Comparison of ENCODE assay signal across 8 mouse cellular contexts in the genomic region with DNA sequence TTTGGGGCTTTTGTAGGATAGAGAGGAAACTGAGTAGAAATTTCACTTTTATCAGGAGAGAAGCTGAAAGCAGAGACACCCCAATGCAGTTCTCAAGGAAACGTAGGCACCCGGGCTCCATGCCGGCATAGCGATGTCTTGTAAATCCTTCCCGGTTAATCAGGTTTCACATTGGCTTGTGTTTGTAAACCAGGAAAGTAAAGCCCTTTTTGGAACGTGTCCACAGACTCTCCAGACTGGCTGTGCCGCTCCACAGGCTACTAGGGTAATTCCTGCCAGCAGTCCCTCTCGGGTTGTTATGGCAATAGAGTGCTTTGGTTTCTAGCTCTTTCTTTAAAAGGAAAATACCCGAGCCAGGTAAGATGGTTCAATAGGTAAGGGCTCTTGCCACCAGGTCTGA. TPM values are rescaled to one million over a fixed set of nuclear protein-coding genes. Genes with fewer than 3 reads are reported as not detected.
DNase-seq lines count a peak whose midpoint lies in the region; ATAC-seq and TF ChIP-seq lines count a peak whose summit lies in the region.

No protein-coding gene starts in this region.

- no peaks in the 10 kb centered on the region for H3K9me3 ChIP-seq in midbrain, embryonic 14.5 days (ENCODE audit: control insufficient read depth, low read length)
- H3K9me3 ChIP-seq in midbrain, embryonic 10.5 days (replicated peaks) = 0 out of 2 replicates have a peak, but pooled peaks cover 2% of the 10 kb centered on the region

- no peak for TF ChIP-seq CTCF in lung, adult 2 months (IDR thresholded peaks at IDR 0.05; ENCODE audit: insufficient read depth, low read length)

- DNase-seq in cerebellum, adult 11 months = no peak
- DNase-seq in midbrain, embryonic 14.5 days = peak; percentile 77
- DNase-seq in midbrain, embryonic 10.5 days (ENCODE audit: low spot score) = no peak
- DNase-seq in gonadal fat pad, adult 2 months (ENCODE audit: low read depth) = peak; percentile 90
- DNase-seq in lung, adult 2 months = peak; percentile 40
- DNase-seq in adipocyte (ENCODE audit: low spot score) = no peak
- no peak for DNase-seq in liver

- WGBS in midbrain, embryonic 14.5 days = 54% methylated on average over 9 of the region's 9 CpGs
- 68% methylated on average over 9 of the region's 9 CpGs for WGBS in midbrain, embryonic 10.5 days
- 23% methylated on average over 9 of the region's 9 CpGs for whole genome bisulfite sequencing in lung, adult 2 months

- no peaks in the 10 kb centered on the region for H3K36me3 ChIP-seq in midbrain, embryonic 14.5 days (ENCODE audit: control insufficient read depth, insufficient read depth, low read length)
- H3K36me3 ChIP-seq in midbrain, embryonic 10.5 days = no peaks in the 10 kb centered on the region

- H3K4me3 ChIP-seq in midbrain, embryonic 14.5 days (replicated peaks; ENCODE audit: low read depth, low read length) = no peak overlapping the region
- no peak overlapping the region for H3K4me3 ChIP-seq in midbrain, embryonic 10.5 days
- peak overlapping the region; percentile 20 for H3K4me3 ChIP-seq in lung, adult 2 months (replicated peaks; ENCODE audit: extremely low read depth, low read depth, low read length)

- no peaks in the 10 kb centered on the region for H3K27me3 ChIP-seq in midbrain, embryonic 14.5 days (ENCODE audit: control insufficient read depth, insufficient read depth, low read length)
- H3K27me3 ChIP-seq in midbrain, embryonic 10.5 days (ENCODE audit: low read depth, poor library complexity, severe bottlenecking) = no peaks in the 10 kb centered on the region

- peak; percentile 47; the same call in 1 of the 2 replicates for ATAC-seq in cerebellum, adult (ENCODE audit: insufficient number of reproducible peaks, low FRiP score, low TSS enrichment)
- no peak for ATAC-seq in midbrain, embryonic 14.5 days (ENCODE audit: low FRiP score, low TSS enrichment)

- H3K9ac ChIP-seq in midbrain, embryonic 14.5 days (replicated peaks; ENCODE audit: low read length) = no peak overlapping the region

- no peak overlapping the region for H3K4me2 ChIP-seq in midbrain, embryonic 14.5 days (ENCODE audit: low read length)

- no peaks in the 10 kb centered on the region for H3K4me1 ChIP-seq in midbrain, embryonic 14.5 days (ENCODE audit: control insufficient read depth, insufficient read depth, low read length)
- peaks cover 11% of the 10 kb centered on the region for H3K4me1 ChIP-seq in midbrain, embryonic 10.5 days
- H3K4me1 ChIP-seq in lung, adult 2 months (ENCODE audit: control insufficient read depth, insufficient read depth, low read length) = peaks cover 11% of the 10 kb centered on the region; the same call in 1 of the 2 replicates

- H3K27ac ChIP-seq in midbrain, embryonic 14.5 days (replicated peaks; ENCODE audit: low read depth, low read length) = no peak overlapping the region
- H3K27ac ChIP-seq in midbrain, embryonic 10.5 days (replicated peaks) = no peak overlapping the region

- no peak for TF ChIP-seq POLR2A in lung, adult 2 months (IDR thresholded peaks at IDR 0.05; ENCODE audit: borderline replicate concordance, extremely low read depth, low read depth, low read length)

RNA-seq across cellular contexts. Expression of gene Nos1ap, which starts 40.6 kb away (rescaled TPM):
- 13.0 and 16.9 TPM in 2 replicates for polyA plus RNA-seq in midbrain, embryonic 14.5 days (2014; fragmentation: Nextera tagmentation; extraction: Ambion mirVana)
- 7.9 and 9.1 TPM in 2 replicates for polyA plus RNA-seq in midbrain, embryonic 10.5 days (2016; fragmentation: Nextera tagmentation; extraction: Ambion mirVana)
- polyA plus RNA-seq in gonadal fat pad, adult 2 months (2012; rRNA removed) = 5.8 and 10.4 TPM in 2 replicates
- 17.7 and 28.9 TPM in 2 replicates for polyA plus RNA-seq in lung, adult 2 months (2012; rRNA removed)

Comparison
In these comparisons a context has a peak if more than half of its experiments do, and no peak if none do; other contexts are left out.
1. DNase-seq: peak in midbrain, embryonic 14.5 days (single experiment), gonadal fat pad, adult 2 months (single experiment) and lung, adult 2 months (single experiment); none in cerebellum, adult 11 months (single experiment), midbrain, embryonic 10.5 days (single experiment), adipocyte (single experiment) and liver (single experiment).